In genomic region chr5:67101793-67102600, GRCm38 (mm10) we compare ENCODE assay signal across 9 mouse cellular contexts. TPM values are rescaled to one million over a fixed set of nuclear protein-coding genes. Genes with fewer than 3 reads are reported as not detected.
DNase-seq lines count a peak whose midpoint lies in the region; ATAC-seq and TF ChIP-seq lines count a peak whose summit lies in the region.
"Had no signal": no experiment of that assay in that cellular context is flagged by ENCODE, and none has a peak within 500 bp of the region (broad histone marks: within the 10 kb centered on the region; RNA-seq: fewer than 3 reads in every experiment).

No protein-coding gene starts in this region.

- DNase-seq in kidney, postnatal 0 days (ENCODE audit: low spot score), result peak; percentile 36
- no peak for DNase-seq in kidney, adult 9 months
- peak; percentile 83 for DNase-seq in embryo, embryonic 10 days (ENCODE audit: low spot score)
- DNase-seq in hindbrain, embryonic 10.5 days (ENCODE audit: low spot score), result peak; percentile 77
- no peak for DNase-seq in B cell, adult 2 months
- DNase-seq in layer of hippocampus, adult 11-12 months (ENCODE audit: low spot score), result no peak
- no peak for DNase-seq in spleen, postnatal 14 days (ENCODE audit: low spot score in 2 of 2)

- H3K4me3 ChIP-seq in kidney, postnatal 0 days (replicated peaks; ENCODE audit: low read depth, low read length), result no peak overlapping the region
- H3K4me3 ChIP-seq in hindbrain, embryonic 10.5 days, result peak overlapping the region; percentile 33
- no peak overlapping the region for H3K4me3 ChIP-seq in midbrain, embryonic 13.5 days (replicated peaks)
- H3K4me3 ChIP-seq: erythroblast, embryonic 14.5 days had no signal

- no peaks in the 10 kb centered on the region for H3K9me3 ChIP-seq in kidney, postnatal 0 days (replicated peaks; ENCODE audit: low read length)
- no peaks in the 10 kb centered on the region for H3K9me3 ChIP-seq in hindbrain, embryonic 10.5 days
- H3K9me3 ChIP-seq in midbrain, embryonic 13.5 days, result no peaks in the 10 kb centered on the region

- no peaks in the 10 kb centered on the region for H3K36me3 ChIP-seq in kidney, postnatal 0 days (ENCODE audit: insufficient read depth, low read length)
- no peaks in the 10 kb centered on the region for H3K36me3 ChIP-seq in hindbrain, embryonic 10.5 days
- H3K36me3 ChIP-seq in midbrain, embryonic 13.5 days, result no peaks in the 10 kb centered on the region

- H3K9ac ChIP-seq in kidney, postnatal 0 days (ENCODE audit: low read depth, low read length), result no peak overlapping the region
- no peak overlapping the region for H3K9ac ChIP-seq in midbrain, embryonic 13.5 days (replicated peaks)

- peaks cover 77% of the 10 kb centered on the region for H3K27me3 ChIP-seq in kidney, postnatal 0 days (ENCODE audit: insufficient read depth, low read length)
- peaks cover 100% of the 10 kb centered on the region for H3K27me3 ChIP-seq in hindbrain, embryonic 10.5 days (ENCODE audit: insufficient read depth, poor library complexity, severe bottlenecking)
- H3K27me3 ChIP-seq in midbrain, embryonic 13.5 days, result peaks cover 99% of the 10 kb centered on the region

- no peaks in the 10 kb centered on the region for H3K4me1 ChIP-seq in kidney, postnatal 0 days (replicated peaks; ENCODE audit: insufficient read depth, low read length)
- peaks cover 32% of the 10 kb centered on the region for H3K4me1 ChIP-seq in hindbrain, embryonic 10.5 days (replicated peaks)
- H3K4me1 ChIP-seq in midbrain, embryonic 13.5 days (replicated peaks), result 0 out of 2 replicates have a peak, but pooled peaks cover 2% of the 10 kb centered on the region

- WGBS in kidney, postnatal 0 days, result 5% methylated on average over 28 of the region's 28 CpGs
- 1% methylated on average over 28 of the region's 28 CpGs for WGBS in hindbrain, embryonic 10.5 days
- 1% methylated on average over 28 of the region's 28 CpGs for WGBS in midbrain, embryonic 13.5 days

- no peak overlapping the region for H3K4me2 ChIP-seq in kidney, postnatal 0 days (ENCODE audit: low read length)
- no peak overlapping the region for H3K4me2 ChIP-seq in midbrain, embryonic 13.5 days (replicated peaks)

- ATAC-seq in kidney, postnatal 0 days (replicated peaks; ENCODE audit: low FRiP score, low read depth), result peak; percentile 40; the same call in 1 of the 2 replicates
- peak; percentile 74 for ATAC-seq in midbrain, embryonic 13.5 days

- TF ChIP-seq CTCF in kidney, postnatal 0 days (IDR thresholded peaks at IDR 0.05; ENCODE audit: low read depth), result peak; percentile 48

- no peak overlapping the region for H3K27ac ChIP-seq in kidney, postnatal 0 days
- H3K27ac ChIP-seq in hindbrain, embryonic 10.5 days, result peak overlapping the region; percentile 67
- H3K27ac ChIP-seq in midbrain, embryonic 13.5 days, result no peak overlapping the region

RNA-seq across cellular contexts. Expression of gene Phox2b, which starts 2.9 kb away (rescaled TPM):
- 0.21 TPM in 1 of 2 replicates, not detected in the other for polyA plus RNA-seq in kidney, postnatal 0 days (2015; fragmentation: Nextera tagmentation; extraction: Ambion mirVana)
- 26.9 and 45.5 TPM in 2 replicates for polyA plus RNA-seq in hindbrain, embryonic 10.5 days (2016; fragmentation: Nextera tagmentation; extraction: Ambion mirVana)
- polyA plus RNA-seq in midbrain, embryonic 13.5 days (2015; fragmentation: Nextera tagmentation; extraction: Ambion mirVana), result 1.1 and 2.0 TPM in 2 replicates
- polyA plus RNA-seq: erythroblast, embryonic 14.5 days had no signal

Comparison
In these comparisons a context has a peak if more than half of its experiments do, and no peak if none do; other contexts are left out.
1. DNase-seq: peak in kidney, postnatal 0 days (single experiment), embryo, embryonic 10 days (single experiment) and hindbrain, embryonic 10.5 days (single experiment); none in kidney, adult 9 months (single experiment), B cell, adult 2 months (0 of 2), layer of hippocampus, adult 11-12 months (single experiment) and spleen, postnatal 14 days (0 of 2).